Mouse (Mus musculus): ENCODE results near the gene Btaf1. TPM values are rescaled to one million over a fixed set of nuclear protein-coding genes. Genes with fewer than 3 reads are reported as not detected.

Gene Btaf1
- polyA plus RNA-seq (2015; fragmentation: Nextera tagmentation; extraction: Ambion mirVana), result 2.9 and 3.7 TPM in 2 replicates

DNA sequence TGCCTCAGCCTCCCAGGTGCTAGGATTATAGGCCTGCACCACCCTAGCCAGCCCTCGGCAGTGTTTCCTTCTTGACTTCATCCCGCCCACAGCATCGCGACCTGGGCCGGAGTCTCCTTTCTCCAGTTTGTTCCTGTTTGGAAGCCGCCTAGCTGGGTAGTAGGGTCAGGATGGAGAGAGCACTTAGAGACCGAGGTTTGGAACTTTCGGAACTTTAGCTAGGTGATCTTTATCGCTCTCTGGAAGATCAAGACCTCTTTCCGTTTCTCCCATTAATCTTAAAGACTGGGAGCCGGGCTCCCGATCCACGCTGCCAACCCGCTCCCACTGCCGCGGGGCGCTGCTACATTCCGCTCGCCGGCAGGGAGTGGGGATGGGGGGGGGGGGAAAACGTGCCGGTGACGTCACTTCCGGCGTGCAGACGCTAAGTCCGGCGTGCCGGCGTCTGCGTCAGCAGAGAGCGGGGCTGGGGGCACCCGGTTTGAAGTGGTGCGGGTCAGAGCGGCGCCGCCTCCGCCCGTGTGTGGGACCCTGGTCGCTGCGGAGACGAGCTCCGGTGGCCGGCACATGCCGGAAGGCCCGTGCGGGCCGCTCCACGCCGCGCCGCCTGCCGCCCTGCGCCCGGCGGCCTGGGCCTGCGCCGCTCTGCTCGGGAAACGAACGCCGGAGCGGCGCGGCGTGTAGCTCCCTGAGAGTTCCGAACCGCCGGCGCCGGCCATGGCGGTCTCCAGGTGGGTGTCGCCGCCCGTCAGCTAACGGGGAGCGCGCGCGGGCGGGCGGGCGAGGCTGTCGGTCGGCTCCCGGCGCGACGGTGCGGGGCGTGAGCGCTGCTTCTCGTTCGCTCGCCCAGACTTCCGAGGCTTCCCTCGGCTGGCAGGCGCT is at the start of gene Btaf1:
TSS of gene Btaf1 (plus strand) at position 409 of the 882 bp plus-strand sequence.
- peak; percentile 93 for DNase-seq
- Histone ChIP-seq H3K27me3 (ENCODE audit: insufficient read depth, low read length) (no peaks in the 10 kb centered on the region), H3K9me3 (ENCODE audit: low read length) (no peaks in the 10 kb centered on the region), H3K9ac (replicated peaks) (peak within 1 kb of the TSS; percentile 95), H3K4me2 (ENCODE audit: low read depth, low read length) (peak within 1 kb of the TSS; percentile 82), H3K27ac (ENCODE audit: low read depth) (peak within 1 kb of the TSS; percentile 99), H3K4me1 (ENCODE audit: insufficient read depth) (peaks cover 23% of the 10 kb centered on the region), H3K4me3 (ENCODE audit: low read depth, low read length) (peak within 1 kb of the TSS; percentile 92), H3K36me3 (replicated peaks; ENCODE audit: insufficient read depth, low read length) (0 out of 2 replicates have a peak, but pooled peaks cover 3% of the 10 kb centered on the region)
- TF ChIP-seq EP300 (IDR thresholded peaks at IDR 0.05; ENCODE audit: low read depth) (peak; percentile 14; the same call in 1 of the 2 replicates), CTCF (IDR thresholded peaks at IDR 0.05; ENCODE audit: low read depth) (no peak)
- under 1% methylated on average over 79 of the region's 98 CpGs for WGBS (ENCODE audit: insufficient replicate concordance)
- peak; percentile 94 for ATAC-seq

DNA sequence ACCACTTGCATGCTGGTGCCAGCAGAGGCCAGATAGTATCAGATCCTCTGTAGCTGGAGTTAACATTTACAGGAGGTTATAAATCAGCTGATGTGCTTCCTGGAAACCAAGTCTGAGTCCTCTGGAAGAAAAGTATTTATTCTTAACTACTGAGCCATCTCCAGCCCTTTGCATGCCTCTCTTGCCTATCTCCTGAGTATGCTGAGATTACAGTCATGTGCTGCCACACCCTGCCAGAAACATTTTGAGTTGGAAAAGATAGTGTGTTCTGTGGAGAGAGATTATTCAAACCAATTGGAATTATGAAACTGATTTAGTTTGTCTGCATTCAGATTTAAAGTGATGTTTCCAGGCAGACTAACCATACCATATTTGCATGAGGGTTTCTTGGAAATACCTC is 48.5 kb upstream of the Btaf1 start:
- Histone ChIP-seq H3K4me2 (ENCODE audit: low read depth, low read length) (no peak overlapping the region), H3K9me3 (ENCODE audit: low read length) (no peaks in the 10 kb centered on the region), H3K27me3 (ENCODE audit: insufficient read depth, low read length) (no peaks in the 10 kb centered on the region), H3K4me3 (ENCODE audit: low read depth, low read length) (no peak overlapping the region), H3K9ac (replicated peaks) (no peak overlapping the region), H3K27ac (ENCODE audit: low read depth) (no peak overlapping the region), H3K36me3 (replicated peaks; ENCODE audit: insufficient read depth, low read length) (peaks cover 85% of the 10 kb centered on the region), H3K4me1 (ENCODE audit: insufficient read depth) (no peaks in the 10 kb centered on the region)
- no peak for ATAC-seq
- TF ChIP-seq CTCF (IDR thresholded peaks at IDR 0.05; ENCODE audit: low read depth), result no peak
- TF ChIP-seq EP300 (IDR thresholded peaks at IDR 0.05; ENCODE audit: low read depth), result no peak
- no peak for DNase-seq

DNA sequence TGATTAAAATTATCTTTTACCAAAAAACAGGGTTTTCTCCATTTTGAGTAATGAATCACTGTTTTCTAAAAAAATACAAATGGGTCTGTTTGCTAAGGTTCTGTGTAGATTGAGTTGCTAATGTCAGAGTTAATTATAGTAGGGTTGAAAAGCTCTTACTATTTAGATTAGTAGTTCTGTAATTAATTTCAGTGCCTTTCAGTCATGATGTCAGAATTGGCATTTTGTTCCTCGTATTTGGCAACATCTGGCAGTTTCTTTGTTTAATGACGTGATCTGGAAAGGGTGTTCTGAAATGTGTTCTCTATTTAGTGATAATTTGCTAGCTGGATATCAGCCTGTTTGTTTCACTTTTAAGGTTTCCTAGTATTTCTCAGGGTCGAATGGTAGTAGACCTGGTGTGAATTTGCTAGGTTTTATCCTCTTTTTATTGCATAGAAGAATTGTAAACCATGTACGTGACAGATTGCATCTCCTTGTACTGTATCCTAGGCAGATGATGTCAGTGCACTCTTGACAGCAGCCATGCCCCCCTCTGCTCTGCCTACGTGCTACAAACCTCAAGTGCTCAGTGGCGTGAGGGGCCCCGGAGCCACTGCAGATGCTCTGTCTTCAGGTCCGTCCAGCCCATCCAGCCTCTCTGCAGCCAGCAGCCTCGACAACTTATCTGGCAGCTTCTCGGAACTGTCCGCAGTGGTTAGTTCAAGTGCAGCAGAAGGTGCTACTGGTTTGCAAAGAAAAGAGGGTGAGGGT is 47.0 kb upstream of the Btaf1 start:
- H3K9me3 ChIP-seq (ENCODE audit: low read length), result no peaks in the 10 kb centered on the region
- H3K4me1 ChIP-seq (ENCODE audit: insufficient read depth), result no peaks in the 10 kb centered on the region
- ATAC-seq (no peak), DNase-seq (no peak)
- peaks cover 87% of the 10 kb centered on the region for H3K36me3 ChIP-seq (replicated peaks; ENCODE audit: insufficient read depth, low read length)
- H3K27me3 ChIP-seq (ENCODE audit: insufficient read depth, low read length), result no peaks in the 10 kb centered on the region
- H3K27ac ChIP-seq (ENCODE audit: low read depth), result no peak overlapping the region
- H3K9ac ChIP-seq (replicated peaks), result no peak overlapping the region
- no peak for TF ChIP-seq CTCF (IDR thresholded peaks at IDR 0.05; ENCODE audit: low read depth)
- TF ChIP-seq EP300 (IDR thresholded peaks at IDR 0.05; ENCODE audit: low read depth), result no peak
- no peak overlapping the region for H3K4me2 ChIP-seq (ENCODE audit: low read depth, low read length)
- WGBS (ENCODE audit: insufficient replicate concordance), result 86% methylated on average over 11 of the region's 11 CpGs
- H3K4me3 ChIP-seq (ENCODE audit: low read depth, low read length), result no peak overlapping the region

DNA sequence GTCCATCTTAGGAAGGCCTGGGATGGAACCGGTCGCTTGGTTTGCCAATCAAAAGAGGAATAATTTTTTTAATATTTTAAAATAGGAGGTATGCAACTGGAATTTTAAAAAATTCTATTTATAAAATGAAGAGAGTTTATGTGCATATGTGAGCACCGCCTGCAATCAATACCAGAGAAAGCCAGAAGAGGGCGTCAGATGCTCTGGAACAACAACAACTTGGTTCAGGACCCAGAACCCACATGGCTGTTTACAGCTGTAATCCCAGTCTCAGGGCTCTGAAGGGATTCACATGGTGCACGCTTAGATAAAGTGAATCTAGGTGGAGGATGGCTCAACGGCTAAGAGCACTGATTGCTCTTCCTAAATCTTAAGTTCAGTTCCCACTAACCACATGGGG is 42.8 kb upstream of the Btaf1 start:
- 75% methylated on average over 6 of the region's 6 CpGs for WGBS (ENCODE audit: insufficient replicate concordance)
- H3K9me3 ChIP-seq (ENCODE audit: low read length), result no peaks in the 10 kb centered on the region
- H3K27me3 ChIP-seq (ENCODE audit: insufficient read depth, low read length), result no peaks in the 10 kb centered on the region
- no peak overlapping the region for H3K9ac ChIP-seq (replicated peaks)
- H3K36me3 ChIP-seq (replicated peaks; ENCODE audit: insufficient read depth, low read length), result peaks cover 79% of the 10 kb centered on the region
- DNase-seq (peak; percentile 49), ATAC-seq (peak; percentile 19; the same call in 1 of the 2 replicates)
- no peak overlapping the region for H3K4me3 ChIP-seq (ENCODE audit: low read depth, low read length)
- no peak for TF ChIP-seq EP300 (IDR thresholded peaks at IDR 0.05; ENCODE audit: low read depth)
- peak; percentile 53 for TF ChIP-seq CTCF (IDR thresholded peaks at IDR 0.05; ENCODE audit: low read depth)
- H3K27ac ChIP-seq (ENCODE audit: low read depth), result no peak overlapping the region
- H3K4me2 ChIP-seq (ENCODE audit: low read depth, low read length), result no peak overlapping the region
- no peaks in the 10 kb centered on the region for H3K4me1 ChIP-seq (ENCODE audit: insufficient read depth)

DNA sequence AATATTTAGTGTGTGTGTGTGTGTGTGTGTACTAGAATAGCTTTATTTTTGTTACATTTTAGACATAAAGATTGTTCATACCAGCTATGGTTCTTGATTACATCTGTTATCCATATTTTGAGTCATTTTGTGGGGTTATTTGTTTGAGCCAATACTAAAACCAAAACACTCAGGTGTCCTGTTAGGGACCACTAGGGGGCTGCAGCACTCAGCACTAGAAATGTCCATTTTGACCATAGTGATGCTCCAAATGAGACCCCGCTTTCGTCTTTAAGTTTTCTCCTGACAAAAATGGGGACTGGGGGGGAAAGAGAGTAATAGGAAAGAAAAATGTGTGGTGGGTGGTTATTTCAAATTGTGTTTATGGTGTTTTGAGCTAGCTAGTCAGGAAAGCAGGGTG is 39.6 kb upstream of the Btaf1 start:
- peak; percentile 48 for TF ChIP-seq CTCF (IDR thresholded peaks at IDR 0.05; ENCODE audit: low read depth)
- no peak for TF ChIP-seq EP300 (IDR thresholded peaks at IDR 0.05; ENCODE audit: low read depth)
- ATAC-seq, result no peak
- DNase-seq, result no peak
- H3K27ac ChIP-seq (ENCODE audit: low read depth), result no peak overlapping the region
- peaks cover 77% of the 10 kb centered on the region for H3K36me3 ChIP-seq (replicated peaks; ENCODE audit: insufficient read depth, low read length)
- WGBS (ENCODE audit: insufficient replicate concordance), result 89% methylated on average over 2 of the region's 2 CpGs
- H3K9ac ChIP-seq (replicated peaks), result no peak overlapping the region
- H3K4me3 ChIP-seq (ENCODE audit: low read depth, low read length), result no peak overlapping the region
- no peaks in the 10 kb centered on the region for H3K9me3 ChIP-seq (ENCODE audit: low read length)
- H3K4me1 ChIP-seq (ENCODE audit: insufficient read depth), result no peaks in the 10 kb centered on the region
- H3K27me3 ChIP-seq (ENCODE audit: insufficient read depth, low read length), result no peaks in the 10 kb centered on the region
- no peak overlapping the region for H3K4me2 ChIP-seq (ENCODE audit: low read depth, low read length)

DNA sequence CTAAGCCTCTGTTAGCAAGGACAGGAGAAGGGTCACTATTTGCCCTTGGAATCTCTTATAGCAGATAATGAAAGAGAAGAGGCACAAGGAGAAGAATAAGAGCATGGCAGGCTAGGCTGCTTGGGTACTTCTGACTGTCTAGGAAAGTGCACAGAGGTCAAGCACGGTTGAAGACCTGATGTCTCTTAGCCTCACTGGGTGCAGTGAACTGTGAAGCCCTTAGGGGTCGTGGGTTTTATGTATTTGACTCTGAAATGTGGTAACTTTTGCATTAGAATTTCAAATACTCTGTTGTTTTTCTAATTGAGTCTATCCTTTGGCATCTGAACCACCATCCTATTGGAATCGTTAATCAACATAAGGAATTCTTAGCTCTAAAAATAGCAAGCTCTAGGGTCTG is 38.2 kb upstream of the Btaf1 start:
- WGBS (ENCODE audit: insufficient replicate concordance), result 78% methylated on average over 3 of the region's 3 CpGs
- ATAC-seq (no peak), DNase-seq (no peak)
- Histone ChIP-seq H3K9me3 (ENCODE audit: low read length) (no peaks in the 10 kb centered on the region), H3K4me3 (ENCODE audit: low read depth, low read length) (no peak overlapping the region), H3K27ac (ENCODE audit: low read depth) (no peak overlapping the region), H3K4me2 (ENCODE audit: low read depth, low read length) (no peak overlapping the region), H3K4me1 (ENCODE audit: insufficient read depth) (no peaks in the 10 kb centered on the region), H3K9ac (replicated peaks) (no peak overlapping the region), H3K36me3 (replicated peaks; ENCODE audit: insufficient read depth, low read length) (peaks cover 73% of the 10 kb centered on the region), H3K27me3 (ENCODE audit: insufficient read depth, low read length) (no peaks in the 10 kb centered on the region)
- TF ChIP-seq EP300 (IDR thresholded peaks at IDR 0.05; ENCODE audit: low read depth), result no peak
- TF ChIP-seq CTCF (IDR thresholded peaks at IDR 0.05; ENCODE audit: low read depth), result no peak
